In the genomic region with DNA sequence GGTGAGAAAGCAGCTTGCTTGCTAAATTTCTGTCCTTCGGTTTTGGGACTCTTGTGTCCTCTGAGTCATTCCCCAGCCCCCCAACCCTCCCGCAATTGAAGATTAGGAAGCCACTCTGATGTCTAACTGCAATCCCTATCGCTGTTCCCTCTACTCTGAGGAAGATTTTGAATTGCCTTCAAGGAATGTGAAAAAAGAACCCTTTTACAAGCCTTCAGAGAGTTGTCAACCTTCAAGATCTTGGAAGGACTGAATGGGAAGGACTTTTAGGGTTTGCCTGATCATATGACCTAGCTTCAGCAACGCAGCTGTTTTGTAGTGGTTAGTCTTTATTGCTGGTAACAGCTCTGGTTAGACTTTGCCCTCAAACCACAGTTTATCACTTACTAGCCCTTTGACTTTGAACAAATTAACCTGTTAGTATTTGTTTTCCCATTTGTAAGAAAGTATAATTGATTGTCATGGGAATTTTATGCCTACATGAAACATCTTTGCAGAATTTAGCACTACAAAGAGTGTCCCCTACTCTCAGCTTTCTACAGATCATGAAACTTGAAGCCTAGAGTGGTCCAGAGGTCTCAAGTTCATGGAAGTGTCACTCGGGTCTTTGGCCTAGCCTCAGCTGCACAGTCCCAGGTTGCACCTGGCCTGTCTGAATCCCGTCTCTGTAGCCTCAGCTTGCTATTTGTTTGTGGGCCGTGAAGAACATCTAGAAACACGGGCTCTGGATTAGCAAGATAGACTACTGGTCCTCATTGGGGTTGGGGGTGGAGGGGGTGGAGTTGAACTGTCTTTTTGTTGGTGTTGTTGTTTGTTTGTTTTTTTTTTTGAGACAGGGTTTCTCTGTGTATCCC, we compare ENCODE assay signal across 8 mouse cellular contexts. TPM values are rescaled to one million over a fixed set of nuclear protein-coding genes. Genes with fewer than 3 reads are reported as not detected.
DNase-seq lines count a peak whose midpoint lies in the region; ATAC-seq and TF ChIP-seq lines count a peak whose summit lies in the region.

No protein-coding gene starts in this region.

- no peaks in the 10 kb centered on the region; the same call in 1 of the 2 replicates for H3K4me1 ChIP-seq in heart, postnatal 0 days (ENCODE audit: control insufficient read depth, insufficient read depth)
- H3K4me1 ChIP-seq in liver, embryonic 13.5 days (replicated peaks): peaks cover 65% of the 10 kb centered on the region

- 0 out of 2 replicates have a peak, but pooled peaks cover 8% of the 10 kb centered on the region for H3K27me3 ChIP-seq in heart, postnatal 0 days (ENCODE audit: control insufficient read depth, insufficient read depth, low read length)
- H3K27me3 ChIP-seq in liver, embryonic 13.5 days: peaks cover 67% of the 10 kb centered on the region

- peak; percentile 32 for DNase-seq in heart, adult 8-10 months (ENCODE audit: low spot score)
- no peak for DNase-seq in heart, adult 9 months (ENCODE audit: low spot score in 2 of 2)
- DNase-seq in NIH3T3 (ENCODE audit: low read depth): peak; percentile 56
- no peak for DNase-seq in heart, postnatal 0 days (ENCODE audit: low spot score)
- DNase-seq in liver, embryonic 13.5 days: no peak
- no peak for DNase-seq in B cell, adult 2 months
- no peak for DNase-seq in right cerebral cortex, postnatal 36 days (ENCODE audit: low spot score in 2 of 2)

- 40% methylated on average over 8 of the region's 8 CpGs for WGBS in heart, postnatal 0 days
- 29% methylated on average over 8 of the region's 8 CpGs for WGBS in liver, embryonic 13.5 days (ENCODE audit: insufficient replicate concordance)

- H3K27ac ChIP-seq in heart, postnatal 0 days (ENCODE audit: low read depth): peak overlapping the region; percentile 85
- H3K27ac ChIP-seq in liver, embryonic 13.5 days: peak overlapping the region; percentile 70

- no peak for TF ChIP-seq EP300 in heart, postnatal 0 days (IDR thresholded peaks at IDR 0.05; ENCODE audit: low read depth)

- H3K9ac ChIP-seq in heart, postnatal 0 days (replicated peaks; ENCODE audit: low read depth, low read length): peak overlapping the region; percentile 68
- H3K9ac ChIP-seq in liver, embryonic 13.5 days: peak overlapping the region; percentile 49; the same call in 1 of the 2 replicates

- peak overlapping the region; percentile 87 for H3K4me2 ChIP-seq in heart, postnatal 0 days (ENCODE audit: low read depth, low read length)
- peak overlapping the region; percentile 86 for H3K4me2 ChIP-seq in liver, embryonic 13.5 days

- ATAC-seq in heart, postnatal 0 days (ENCODE audit: insufficient read depth, low read depth): no peak
- ATAC-seq in liver, embryonic 13.5 days (ENCODE audit: low read depth): no peak
- no peak for ATAC-seq in cerebellum, adult (ENCODE audit: insufficient number of reproducible peaks, low FRiP score, low TSS enrichment)

- no peak for TF ChIP-seq CTCF in heart, postnatal 0 days (IDR thresholded peaks at IDR 0.05; ENCODE audit: low read depth)

- no peaks in the 10 kb centered on the region for H3K36me3 ChIP-seq in heart, postnatal 0 days (replicated peaks; ENCODE audit: control insufficient read depth, insufficient read depth, low read length)
- H3K36me3 ChIP-seq in liver, embryonic 13.5 days: no peaks in the 10 kb centered on the region

- H3K9me3 ChIP-seq in heart, postnatal 0 days (replicated peaks; ENCODE audit: control insufficient read depth, low read length): no peaks in the 10 kb centered on the region
- H3K9me3 ChIP-seq in liver, embryonic 13.5 days (replicated peaks): no peaks in the 10 kb centered on the region

- H3K4me3 ChIP-seq in heart, postnatal 0 days (ENCODE audit: low read depth, low read length): peak overlapping the region; percentile 61
- peak overlapping the region; percentile 61 for H3K4me3 ChIP-seq in liver, embryonic 13.5 days (replicated peaks)

RNA-seq across cellular contexts. Expression of gene Gpr84, which starts 4.4 kb away (rescaled TPM):
- not detected for total RNA-seq in heart, adult 8-10 months (2022)
- not detected in 2 replicates for total RNA-seq in heart, postnatal 0 days (2014; rRNA removed; ENCODE audit: low replicate concordance)
- 0.10 TPM in 1 of 2 replicates, not detected in the other for polyA plus RNA-seq in heart, postnatal 0 days (2015; fragmentation: Nextera tagmentation; extraction: Ambion mirVana)
- polyA plus RNA-seq in liver, embryonic 13.5 days (2015; fragmentation: Nextera tagmentation; extraction: Ambion mirVana): 0.28 and 0.29 TPM in 2 replicates

RNA-seq across cellular contexts. Expression of gene Copz1, which starts 33.5 kb away (rescaled TPM):
- 10 to 100 TPM; 48.9 to 55.0 (median 49.4) TPM for total RNA-seq in heart, adult 8-10 months (2022)
- 109 and 117 TPM in 2 replicates for total RNA-seq in heart, postnatal 0 days (2014; rRNA removed; ENCODE audit: low replicate concordance)
- 124 TPM in 2 replicates for polyA plus RNA-seq in heart, postnatal 0 days (2015; fragmentation: Nextera tagmentation; extraction: Ambion mirVana)
- 213 and 240 TPM in 2 replicates for polyA plus RNA-seq in liver, embryonic 13.5 days (2015; fragmentation: Nextera tagmentation; extraction: Ambion mirVana)

RNA-seq across cellular contexts. Expression of gene Zfp385a, which starts 33.9 kb away (rescaled TPM):
- 1 to 10 TPM; 6.7 to 9.5 (median 8.8) TPM for total RNA-seq in heart, adult 8-10 months (2022)
- total RNA-seq in heart, postnatal 0 days (2014; rRNA removed; ENCODE audit: low replicate concordance): 5.4 and 7.9 TPM in 2 replicates
- 4.5 and 5.5 TPM in 2 replicates for polyA plus RNA-seq in heart, postnatal 0 days (2015; fragmentation: Nextera tagmentation; extraction: Ambion mirVana)
- 4.6 and 5.9 TPM in 2 replicates for polyA plus RNA-seq in liver, embryonic 13.5 days (2015; fragmentation: Nextera tagmentation; extraction: Ambion mirVana)

RNA-seq across cellular contexts. Expression of gene Nfe2, which starts 47.8 kb away (rescaled TPM):
- 1 to 10 TPM in 2 of 4 experiments, under 1 TPM in 2; 0.31 to 2.6 (median 0.88) TPM for total RNA-seq in heart, adult 8-10 months (2022)
- 1.9 and 2.5 TPM in 2 replicates for total RNA-seq in heart, postnatal 0 days (2014; rRNA removed; ENCODE audit: low replicate concordance)
- polyA plus RNA-seq in heart, postnatal 0 days (2015; fragmentation: Nextera tagmentation; extraction: Ambion mirVana): 0.93 and 1.2 TPM in 2 replicates
- polyA plus RNA-seq in liver, embryonic 13.5 days (2015; fragmentation: Nextera tagmentation; extraction: Ambion mirVana): 171 and 185 TPM in 2 replicates

Comparison
In these comparisons a context has a peak if more than half of its experiments do, and no peak if none do; other contexts are left out.
1. DNase-seq: peak in heart, adult 8-10 months (single experiment) and NIH3T3 (single experiment); none in heart, adult 9 months (0 of 2), heart, postnatal 0 days (single experiment), liver, embryonic 13.5 days (single experiment), B cell, adult 2 months (0 of 2) and right cerebral cortex, postnatal 36 days (0 of 2).